Mouse (Mus musculus): ENCODE data around the gene Bsn. TPM values are rescaled to one million over a fixed set of nuclear protein-coding genes. Genes with fewer than 3 reads are reported as not detected.

Bsn gene
- total RNA-seq, 2 experiments from 2014 or later = 0.05 to 0.08 TPM

DNA sequence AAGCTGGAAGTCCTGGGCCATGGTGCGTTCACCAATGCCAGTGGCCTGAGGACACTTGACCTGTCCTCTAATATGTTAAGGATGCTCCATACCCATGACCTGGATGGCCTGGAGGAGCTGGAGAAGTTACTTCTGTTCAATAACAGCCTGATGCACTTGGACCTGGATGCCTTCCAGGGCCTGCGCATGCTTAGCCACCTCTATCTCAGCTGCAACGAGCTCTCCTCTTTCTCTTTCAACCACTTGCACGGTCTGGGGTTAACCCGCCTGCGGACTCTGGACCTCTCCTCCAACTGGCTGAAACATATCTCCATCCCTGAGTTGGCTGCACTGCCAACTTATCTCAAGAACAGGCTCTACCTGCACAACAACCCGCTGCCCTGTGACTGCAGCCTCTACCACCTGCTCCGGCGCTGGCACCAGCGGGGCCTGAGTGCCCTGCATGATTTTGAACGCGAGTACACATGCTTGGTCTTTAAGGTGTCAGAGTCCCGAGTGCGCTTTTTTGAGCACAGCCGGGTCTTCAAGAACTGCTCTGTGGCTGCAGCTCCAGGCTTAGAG is 136.4 kb downstream of the Bsn start:
- DNase-seq = peak; percentile 16

DNA sequence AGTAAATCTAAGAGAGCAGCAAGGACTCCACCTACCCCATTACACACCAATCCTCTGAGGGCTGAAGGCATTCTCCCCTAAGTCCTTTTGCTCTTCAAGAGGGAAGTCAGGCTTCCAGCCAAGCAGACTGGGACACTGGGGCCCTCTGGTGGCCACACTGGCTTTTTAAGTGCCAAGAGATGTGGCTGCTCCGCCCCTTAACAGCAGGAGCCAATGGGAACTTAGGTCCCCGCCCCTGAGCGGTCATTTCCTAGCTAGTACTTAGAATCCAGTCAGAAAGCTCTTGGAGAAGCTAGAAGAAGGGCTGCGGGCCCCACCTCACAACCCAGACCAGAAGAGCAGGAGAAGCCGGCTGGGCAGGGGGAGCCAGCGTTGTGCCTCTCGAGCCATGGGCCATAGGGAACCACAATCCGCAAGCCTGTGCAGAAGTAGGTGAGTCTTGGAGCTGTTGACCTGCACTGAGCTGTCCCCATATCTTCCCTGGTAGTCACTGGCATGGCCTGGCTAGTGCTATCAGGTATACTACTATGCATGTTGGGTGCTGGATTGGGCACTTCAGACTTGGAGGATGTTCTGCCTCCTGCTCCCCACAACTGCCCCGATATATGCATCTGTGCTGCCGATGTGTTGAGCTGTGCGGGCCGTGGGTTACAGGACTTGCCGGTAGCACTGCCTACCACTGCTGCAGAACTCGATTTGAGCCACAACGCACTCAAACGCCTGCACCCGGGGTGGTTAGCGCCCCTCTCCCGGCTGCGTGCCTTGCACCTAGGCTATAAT is 137.1 kb downstream of the Bsn start, which contains the start of gene Amigo3:
Gene Amigo3, plus strand, starts transcription at position 275 of the 780 bp plus-strand sequence.
- DNase-seq = peak; percentile 93

DNA sequence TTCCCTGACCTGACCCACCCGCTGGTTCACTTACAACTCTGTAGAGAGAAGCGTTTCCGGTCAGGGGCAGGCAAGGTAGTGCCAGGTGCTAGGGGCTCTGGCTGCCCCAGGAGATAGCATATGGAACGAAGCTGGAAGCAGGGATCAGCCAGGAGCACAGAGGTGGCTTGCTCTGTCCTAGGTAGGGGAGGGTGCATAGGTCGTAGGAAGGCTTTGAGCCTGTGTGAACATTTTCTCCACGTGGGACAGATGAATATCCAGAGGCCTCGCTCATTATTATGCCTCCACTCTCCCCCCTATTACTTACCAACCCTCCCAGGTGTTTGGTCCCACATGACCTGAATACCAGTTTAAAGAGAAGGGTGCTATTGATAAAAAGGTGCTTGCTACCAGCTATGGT is 137.8 kb downstream of the Bsn start:
- DNase-seq = no peak

DNA sequence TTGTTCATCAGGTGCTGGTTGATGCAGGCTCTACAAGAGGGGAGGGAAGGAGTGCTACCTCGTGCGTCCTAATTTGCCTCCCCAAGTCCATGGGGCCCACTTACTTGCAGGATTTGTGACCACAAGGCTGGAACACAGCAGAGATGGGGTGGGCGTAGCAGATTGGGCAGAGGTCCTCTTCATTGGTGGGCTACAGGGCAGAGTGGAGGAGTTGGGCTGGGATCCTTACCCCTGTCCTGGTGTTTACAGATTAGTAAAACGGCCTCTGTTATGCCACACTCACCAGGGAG is 138.3 kb downstream of the Bsn start:
- no peak for DNase-seq

- peak; percentile 10 for DNase-seq
Measured at GRCm38 (mm10) chr9:108051184-108051930, 138.8 kb downstream of the Bsn start.

- DNase-seq = peak; percentile 7
Measured at GRCm38 (mm10) chr9:108049561-108050251, 140.5 kb downstream of the Bsn start.

DNA sequence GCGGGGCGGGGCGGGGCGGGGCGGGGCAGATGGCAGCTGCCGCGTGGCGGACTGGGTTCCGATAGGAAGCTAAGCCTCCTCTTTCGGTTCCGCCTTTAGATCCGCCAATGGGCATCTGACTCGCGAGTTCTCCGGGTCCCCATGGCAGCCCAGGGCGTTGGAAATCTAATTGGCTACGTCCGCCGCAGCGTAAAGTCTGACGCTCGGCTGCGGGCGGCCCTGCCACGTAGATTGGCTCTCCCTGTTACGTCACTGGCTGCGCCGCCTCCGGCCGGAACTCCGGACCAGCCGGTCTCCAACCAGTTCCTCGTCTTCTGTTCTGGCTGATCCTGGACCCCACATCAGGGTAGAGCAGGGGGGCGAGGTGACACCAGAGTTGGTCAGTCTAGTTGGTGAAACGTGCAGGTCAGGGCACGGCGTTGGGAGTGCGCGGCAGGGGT is 141.1 kb downstream of the Bsn start, which contains the start of gene Gmppb:
Gene Gmppb, plus strand, starts transcription at position 227 of the 440 bp plus-strand sequence.
- peak; percentile 97 for DNase-seq

GRCm38 (mm10) chr9:108048566-108048955 is 141.6 kb downstream of the Bsn start:
- no peak for DNase-seq

DNA sequence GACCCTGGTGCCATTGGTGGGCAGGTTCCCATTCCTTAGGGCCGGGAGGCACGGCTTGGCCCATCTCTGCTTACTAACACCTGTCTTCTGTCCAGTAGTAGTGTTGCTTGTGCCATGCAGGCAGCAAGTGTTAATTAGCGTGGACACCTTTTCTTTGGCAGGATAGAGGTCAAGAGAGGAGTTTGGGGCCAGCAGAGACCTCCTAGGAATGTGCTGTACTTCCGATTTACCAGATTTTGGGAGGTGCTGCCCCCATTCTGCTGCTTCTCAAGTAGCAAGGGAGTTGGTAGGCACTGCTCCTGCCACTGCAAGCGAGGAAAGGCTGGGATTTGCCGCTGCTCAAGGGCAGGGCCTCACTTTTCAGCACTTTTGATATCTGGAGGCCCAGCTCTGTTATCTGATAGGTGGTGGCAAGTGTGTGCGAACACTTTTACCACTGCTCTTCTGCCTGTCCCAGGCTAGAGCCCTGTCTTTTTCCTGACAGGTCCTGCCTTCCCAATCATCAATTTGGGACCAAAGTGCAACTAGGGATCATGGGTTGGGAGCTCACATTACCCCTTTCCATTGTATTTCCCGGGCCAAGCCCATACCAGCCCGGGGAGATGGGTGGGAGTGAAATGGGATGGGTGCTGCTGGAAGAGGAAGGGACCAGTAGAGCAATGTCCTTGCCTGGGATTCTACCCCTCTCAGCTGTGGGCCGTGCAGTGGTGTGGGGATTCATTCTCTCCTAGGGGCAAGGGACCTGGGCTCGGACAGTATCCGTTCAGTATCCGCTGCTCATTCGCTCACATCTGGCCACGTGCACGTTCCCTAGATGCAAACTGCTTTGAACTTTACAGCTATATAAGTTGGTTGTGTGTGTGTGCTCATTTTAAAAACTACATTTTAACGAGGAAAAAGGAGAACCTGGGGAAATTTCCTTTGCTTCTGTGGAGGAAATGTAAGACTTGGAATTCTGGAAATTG is 142.3 kb downstream of the Bsn start:
- DNase-seq = peak; percentile 5

DNA sequence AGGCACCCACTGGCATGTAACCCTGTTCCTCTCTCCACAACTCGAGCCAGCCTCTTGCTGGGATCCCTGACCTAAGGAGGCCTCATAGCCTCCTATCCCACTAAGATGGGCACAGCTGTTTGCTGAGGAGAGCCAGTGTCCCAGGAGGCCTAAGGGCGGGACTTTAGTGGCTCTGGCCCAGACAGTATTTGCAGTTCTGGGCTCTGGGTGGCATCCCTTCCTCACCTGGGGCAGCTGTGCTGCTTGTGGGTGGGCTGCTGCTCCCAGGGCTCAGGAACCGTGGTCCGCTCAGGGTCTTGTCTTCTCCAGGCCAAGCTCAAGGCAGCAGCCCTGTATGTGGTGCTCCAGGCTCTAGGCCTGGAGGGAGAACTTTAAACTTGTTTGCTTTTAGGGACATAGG is 143.6 kb downstream of the Bsn start:
- DNase-seq = peak; percentile 25

Small RNAs within 50 kb of the gene (microRNA-seq; reads per million reads assigned to microRNA genes)
- 0 reads per million in 2 experiments for gene Gm47303 (ENCODE audit: borderline replicate concordance in 2 of 2)
- 0 reads per million in 2 experiments for gene Mir7088 (ENCODE audit: borderline replicate concordance in 2 of 2)

Other genes with a start within 250 kb of the Bsn start
- gene Traip, start 240.2 kb downstream of the Bsn start, total RNA-seq (2021) = under 1 TPM; 0.46 to 0.88 TPM
- 1 to 10 TPM; 2.4 to 2.8 TPM for gene Uba7, start 214.9 kb downstream of the Bsn start, total RNA-seq (2021)
- not detected for gene Gm20661, start 207.3 kb downstream of the Bsn start, total RNA-seq (2021)
- gene Inka1, start 204.5 kb downstream of the Bsn start, total RNA-seq (2021) = 1 to 10 TPM; 2.8 to 3.1 TPM
- under 1 TPM; 0.43 to 0.48 TPM for gene Cdhr4, start 197.9 kb downstream of the Bsn start, total RNA-seq (2021)
- gene Gm20662, start 194.0 kb downstream of the Bsn start, total RNA-seq (2021) = not detected
- 10 to 100 TPM; 21.0 to 23.3 TPM for gene Ip6k1, start 187.9 kb downstream of the Bsn start, total RNA-seq (2021)
- 1 to 10 TPM; 6.0 to 6.2 TPM for gene Gmppb, start 141.1 kb downstream of the Bsn start, total RNA-seq (2021)
- gene Amigo3, start 137.2 kb downstream of the Bsn start, total RNA-seq (2021) = 1 to 10 TPM; 1.9 to 2.4 TPM
- not detected for gene Mst1, start 109.9 kb downstream of the Bsn start, total RNA-seq (2021)
- 100 to 1,000 TPM; 163 to 169 TPM for gene Rnf123, start 107.0 kb downstream of the Bsn start, total RNA-seq (2021)
- 10 to 100 TPM; 32.9 to 34.4 TPM for gene Apeh, start 95.8 kb downstream of the Bsn start, total RNA-seq (2021)
- 100 to 1,000 TPM; 169 to 183 TPM for gene Dag1, start 73.6 kb upstream of the Bsn start, total RNA-seq (2021)
- gene Nicn1, start 100.0 kb upstream of the Bsn start, total RNA-seq (2021) = 10 to 100 TPM in 1 of 2 experiments, 1 to 10 TPM in 1; 8.2 to 12.1 TPM
- gene Amt, start 106.5 kb upstream of the Bsn start, total RNA-seq (2021) = 1 to 10 TPM; 1.6 to 1.8 TPM
- gene Rhoa, start 115.7 kb upstream of the Bsn start, total RNA-seq (2021) = 100 to 1,000 TPM; 104 to 120 TPM
- gene Tcta, start 115.8 kb upstream of the Bsn start, total RNA-seq (2021) = 10 to 100 TPM; 25.0 to 30.8 TPM
- 10 to 100 TPM; 74.4 to 92.9 TPM for gene Gpx1, start 148.5 kb upstream of the Bsn start, total RNA-seq (2021)
- 10 to 100 TPM; 61.7 to 64.9 TPM for gene Usp4, start 157.5 kb upstream of the Bsn start, total RNA-seq (2021)
- gene 1700102P08Rik, start 202.4 kb upstream of the Bsn start, total RNA-seq (2021) = under 1 TPM; 0.40 to 0.46 TPM
- gene Ccdc36, start 238.1 kb upstream of the Bsn start, total RNA-seq (2021) = not detected
- gene BC048562, start 246.1 kb upstream of the Bsn start, total RNA-seq (2021) = not detected

Measured in gastrocnemius, postnatal 25 days (tissue).